Mouse (Mus musculus) brain, embryonic 14.5 days (tissue): ENCODE measurements around the gene Zg16. TPM values are rescaled to one million over a fixed set of nuclear protein-coding genes. Genes with fewer than 3 reads are reported as not detected.
"Not testable (repeated sequence)": the region's sequence is repeated elsewhere in the genome, so short reads cannot be mapped to it uniquely, and the experiment has no call there.

Experiments
- DNase-seq: peaks from one replicate; pipeline ENCODE4 v3.0.0-alpha.2; 2011; ENCODE audit warnings: low read depth
- CTCF ChIP-seq: fragments of 200-500 bp; IDR thresholded peaks from 2 replicates; pipeline ENCODE4 v1.5.1; 2012; ENCODE audit warnings: inconsistent platforms, mild to moderate bottlenecking, moderate library complexity, borderline replicate concordance; ENCODE audit not compliant: insufficient read depth, insufficient read length; ENCODE audit errors: extremely low read depth
- POLR2A ChIP-seq: fragments of 200-500 bp; IDR thresholded peaks from 2 replicates; pipeline ENCODE4 v1.6.1; 2012; ENCODE audit warnings: mild to moderate bottlenecking, inconsistent platforms, borderline replicate concordance; ENCODE audit not compliant: poor library complexity, insufficient read depth, insufficient read length, severe bottlenecking; ENCODE audit errors: extremely low read depth
- polyA plus RNA-seq: library from polyadenylated mRNA; depleted of rRNA; stranded (reverse); fragments of >200 nt; gene quantifications from 2 replicates; pipeline ENCODE4 v1.2.3, GENCODE M21; 2012

The Zg16 gene
- polyA plus RNA-seq, 1 experiment: 0.21 TPM

GRCm38 (mm10) chr7:127099528-127099927, 12.4 kb upstream of the Zg16 start:
- no peak for DNase-seq
- no peak for TF ChIP-seq POLR2A
- TF ChIP-seq CTCF: no peak

- TF ChIP-seq POLR2A: no peak
- TF ChIP-seq CTCF: no peak
- no peak for DNase-seq
These were observed 11.8 kb upstream of the Zg16 start for GRCm38 (mm10) chr7:127098950-127099349.

GRCm38 (mm10) chr7:127098521-127098920, 11.4 kb upstream of the Zg16 start:
- no peak for DNase-seq
- TF ChIP-seq POLR2A: no peak
- TF ChIP-seq CTCF: no peak

DNA sequence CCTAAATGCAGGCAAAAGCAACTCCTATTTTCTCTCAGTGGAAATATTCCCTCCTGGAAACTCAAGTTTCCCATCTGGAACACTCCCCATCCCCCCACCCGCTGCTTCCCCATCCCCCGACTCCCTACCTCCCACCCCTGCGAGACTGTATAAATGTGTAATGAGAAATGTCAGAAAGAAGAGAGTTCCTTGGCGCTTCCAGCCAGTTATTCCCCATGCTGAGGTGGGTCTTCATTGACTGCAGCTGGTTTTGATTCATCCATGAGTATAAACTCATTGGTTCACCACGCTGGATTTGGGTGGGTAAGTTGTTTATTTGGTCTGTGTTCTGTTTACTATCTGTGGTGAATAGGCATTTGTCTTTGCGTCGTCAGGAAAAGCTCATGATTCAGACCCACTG, 9.3 kb upstream of the Zg16 start:
- DNase-seq: no peak
- TF ChIP-seq POLR2A: no peak

- DNase-seq: no peak
These were observed 6.8 kb upstream of the Zg16 start for GRCm38 (mm10) chr7:127093914-127094313.

GRCm38 (mm10) chr7:127091114-127091896, 4.2 kb upstream of the Zg16 start, which contains the start of gene AI467606:
TSS of gene AI467606 (plus strand) at chr7:127091359.
- TF ChIP-seq POLR2A (no peak), CTCF (no peak)
- DNase-seq: no peak

More at GRCm38 (mm10) chr7:127093914-127094313, 6.8 kb upstream of the Zg16 start:
- TF ChIP-seq CTCF (no peak), POLR2A (no peak)

GRCm38 (mm10) chr7:127090154-127091113, 3.3 kb upstream of the Zg16 start:
- DNase-seq: no peak
- no peak for TF ChIP-seq POLR2A
- no peak for TF ChIP-seq CTCF

DNA sequence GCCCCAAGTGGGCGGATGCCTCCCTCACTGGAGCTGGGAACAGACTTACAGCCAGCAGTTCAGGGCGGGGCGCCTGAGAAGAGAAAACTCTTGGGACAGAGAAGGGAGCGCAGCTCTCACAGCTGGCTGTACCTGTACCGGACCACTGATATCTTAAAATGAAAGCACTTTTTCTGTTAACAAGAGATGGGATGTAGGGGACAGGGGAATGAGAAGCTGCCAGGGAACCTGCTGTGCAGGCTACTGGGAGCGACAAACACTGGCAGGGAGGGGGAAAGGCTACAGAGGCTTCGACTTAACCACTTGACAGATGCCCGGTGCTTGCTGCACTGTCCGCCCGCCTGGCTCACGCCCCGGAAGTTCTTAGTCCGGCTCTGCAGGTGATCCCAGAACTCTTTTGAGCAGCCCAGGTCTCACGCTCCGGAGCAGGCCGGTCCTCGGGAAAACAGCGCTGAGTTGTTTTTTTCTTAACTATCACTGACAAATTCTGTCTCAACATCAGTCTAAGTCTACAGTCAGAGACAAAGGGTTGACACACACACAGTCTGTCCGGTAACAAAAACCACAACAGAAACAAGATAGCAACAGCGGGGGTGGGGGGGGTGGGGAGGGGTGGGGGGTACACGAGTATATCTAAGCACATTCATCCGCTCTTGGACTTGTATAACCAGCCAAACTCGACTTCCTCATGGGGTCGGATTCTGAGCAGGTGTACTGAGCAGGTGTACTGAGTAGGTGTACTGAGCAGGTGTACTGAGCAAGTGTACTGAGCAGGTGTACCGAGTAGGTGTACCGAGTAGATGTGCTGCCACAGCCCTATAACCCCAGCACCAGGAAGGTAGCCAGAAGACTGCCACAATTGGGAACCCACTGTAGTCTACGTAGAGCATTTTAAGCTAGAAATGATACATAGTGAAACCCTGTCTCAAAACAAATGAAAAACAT, 2.0 kb upstream of the Zg16 start:
- no peak for TF ChIP-seq POLR2A
- TF ChIP-seq CTCF: no peak
- peak; percentile 19 for DNase-seq

GRCm38 (mm10) chr7:127088083-127088482, 955 bp upstream of the Zg16 start:
- DNase-seq: no peak
- TF ChIP-seq POLR2A: no peak
- no peak for TF ChIP-seq CTCF

DNA sequence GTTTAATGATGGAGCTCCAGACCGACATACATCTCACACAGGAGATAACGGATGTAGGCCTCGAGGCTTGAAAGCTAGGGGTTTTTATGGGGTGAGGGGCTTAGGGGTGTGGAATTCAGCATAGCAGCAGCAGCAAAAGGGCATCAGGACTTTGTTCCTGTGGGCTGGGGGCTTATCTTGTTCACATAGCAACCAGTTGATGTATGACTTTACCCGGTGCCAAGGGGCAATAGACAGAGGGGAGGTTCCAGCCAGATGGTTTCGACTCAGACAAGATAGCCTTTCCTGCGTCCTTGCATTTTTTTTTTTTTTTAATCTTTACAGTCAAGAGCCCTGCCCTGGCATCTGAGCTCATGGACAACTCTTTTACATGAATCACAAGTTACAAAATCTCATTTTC, 1.4 kb downstream of the Zg16 start:
- DNase-seq: not testable (repeated sequence)

DNA sequence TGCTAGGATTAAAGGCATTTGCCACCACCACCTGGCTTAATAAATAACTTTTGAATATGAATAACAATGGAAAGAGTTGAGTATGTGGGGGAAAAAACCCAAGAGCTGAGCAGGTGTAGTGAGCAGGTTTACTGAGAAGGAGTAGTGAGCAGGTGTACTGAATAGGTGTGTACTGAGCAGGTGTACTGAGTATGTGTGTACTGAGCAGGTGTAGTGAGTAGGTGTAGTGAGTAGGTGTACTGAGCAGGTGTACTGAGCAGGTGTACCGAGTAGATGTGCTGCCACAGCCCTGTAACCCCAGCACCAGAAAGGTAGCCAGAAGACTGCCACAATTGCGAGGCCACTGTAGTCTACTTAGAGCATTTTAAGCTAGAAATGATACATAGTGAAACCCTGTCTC, 2.3 kb downstream of the Zg16 start:
- no peak for TF ChIP-seq CTCF
- no peak for TF ChIP-seq POLR2A
- DNase-seq: no peak
